Mouse (Mus musculus) lung, adult 2 months (tissue): ENCODE data around the gene Rras.

Experiments used
- CTCF ChIP-seq: fragments of 200-500 bp; IDR thresholded peaks from 2 replicates; pipeline ENCODE4 v1.5.1; 2011; ENCODE audit warnings: mild to moderate bottlenecking, low read length, control low read depth; ENCODE audit not compliant: insufficient read depth
- POLR2A ChIP-seq: fragments of 200-500 bp; IDR thresholded peaks from 2 replicates; pipeline ENCODE4 v1.6.1; 2011; ENCODE audit warnings: low read depth, mild to moderate bottlenecking, control low read depth, low read length, borderline replicate concordance; ENCODE audit errors: extremely low read depth

DNA sequence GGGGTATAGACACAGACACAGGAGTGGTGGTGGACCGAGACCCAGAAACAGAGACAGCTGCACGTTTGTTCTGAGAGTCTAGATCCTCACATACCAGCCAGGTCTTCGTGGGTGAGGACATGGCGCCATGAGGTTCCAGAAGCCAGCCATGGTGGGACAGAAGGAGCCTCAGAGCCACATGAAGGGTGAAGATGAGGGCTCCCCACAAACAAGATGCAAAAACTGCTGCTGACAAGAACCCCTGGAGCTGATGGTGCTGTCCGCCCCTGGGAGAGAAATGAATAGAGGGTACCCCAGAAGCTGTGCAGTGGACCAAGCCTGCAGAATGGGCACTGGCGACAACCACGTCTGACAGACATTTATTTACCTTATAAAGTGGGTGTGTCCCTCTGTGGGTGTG, 46.6 kb upstream of the Rras start:
- TF ChIP-seq CTCF = no peak
- no peak for TF ChIP-seq POLR2A
